Mouse (Mus musculus): Measurements from ENCODE around the gene Ltk.
"Not testable (repeated sequence)": the region's sequence is repeated elsewhere in the genome, so short reads cannot be mapped to it uniquely, and the experiment has no call there.

Gene Ltk

DNA sequence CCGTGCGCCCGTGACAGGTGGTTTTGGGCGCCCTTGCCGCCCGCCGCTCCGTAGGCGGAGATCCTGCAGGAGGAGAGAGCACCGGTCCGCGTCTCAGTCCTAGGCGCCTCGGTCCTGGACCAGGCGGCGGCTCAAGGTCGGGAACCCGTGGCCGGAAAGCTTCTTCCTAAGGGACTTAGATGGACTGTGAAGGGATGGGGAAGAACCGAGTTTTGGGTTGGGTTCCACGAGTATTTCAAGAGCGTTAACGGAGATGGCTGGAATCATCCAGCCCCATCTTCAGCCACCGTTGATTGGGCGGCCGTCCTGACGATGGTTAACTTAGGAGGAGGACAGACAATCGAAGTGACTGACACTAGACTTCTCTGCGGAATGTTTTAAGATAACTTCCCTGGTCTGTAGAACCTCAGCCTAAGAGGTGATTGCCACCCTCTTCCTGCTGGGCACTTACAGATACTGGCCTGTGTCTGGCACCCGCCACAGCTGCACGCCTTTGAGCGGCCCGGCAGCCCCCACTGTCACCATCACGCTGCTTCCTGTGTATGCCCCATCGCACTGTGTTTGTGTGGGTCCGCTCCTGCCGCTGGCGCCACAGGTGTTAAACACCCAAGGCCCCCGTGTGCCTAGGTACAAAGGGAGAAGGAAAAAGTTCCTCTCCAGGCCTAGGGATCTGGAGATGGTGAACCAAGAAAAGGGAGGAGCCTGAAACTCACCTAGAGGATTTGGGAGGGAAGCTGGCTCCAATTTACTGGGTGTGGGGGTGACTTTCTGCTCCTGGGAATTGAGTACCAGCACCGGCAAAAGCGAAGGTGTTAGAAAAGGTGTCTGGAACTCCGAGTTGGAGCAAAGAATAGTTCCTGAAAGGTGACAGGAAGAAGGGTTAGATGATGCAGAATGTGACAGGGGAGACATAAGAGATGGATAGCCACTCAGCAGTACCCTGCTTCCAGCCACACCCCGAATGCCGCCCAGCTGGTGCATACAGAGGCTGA lies 1.1 kb downstream of the Ltk start:
- no peak for ATAC-seq (ENCODE audit: low TSS enrichment)

- peak; percentile 26 for ATAC-seq (ENCODE audit: low TSS enrichment)
Measured at GRCm38 (mm10) chr2:119758101-119758843, 2.0 kb downstream of the Ltk start.

DNA sequence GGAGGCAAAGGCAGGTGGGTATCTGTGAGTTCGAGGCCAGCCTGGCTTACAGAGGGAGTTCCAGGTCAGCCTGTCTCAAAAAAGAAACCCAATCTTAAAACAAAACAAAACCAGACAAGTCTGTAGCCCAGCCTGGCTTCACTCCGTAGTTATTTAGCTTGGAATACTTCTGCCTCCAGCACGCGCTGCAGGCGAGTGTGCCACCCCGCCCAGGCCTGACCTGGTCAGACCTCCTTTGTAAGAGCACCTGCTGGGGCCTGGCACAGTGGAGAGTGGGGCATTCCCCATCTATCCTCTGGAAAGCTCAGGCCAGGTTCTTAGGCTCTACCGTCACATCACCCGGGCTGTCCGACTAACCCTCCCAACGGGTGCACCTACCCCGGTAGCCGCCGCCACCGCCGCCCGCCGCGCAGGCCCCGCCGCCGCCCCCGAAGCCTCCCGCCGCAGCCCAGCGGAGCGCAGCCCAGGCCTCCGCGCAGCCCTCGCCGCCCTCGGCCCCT lies 2.6 kb downstream of the Ltk start:
- peak; percentile 5; the same call in 1 of the 2 replicates for ATAC-seq (ENCODE audit: low TSS enrichment)

DNA sequence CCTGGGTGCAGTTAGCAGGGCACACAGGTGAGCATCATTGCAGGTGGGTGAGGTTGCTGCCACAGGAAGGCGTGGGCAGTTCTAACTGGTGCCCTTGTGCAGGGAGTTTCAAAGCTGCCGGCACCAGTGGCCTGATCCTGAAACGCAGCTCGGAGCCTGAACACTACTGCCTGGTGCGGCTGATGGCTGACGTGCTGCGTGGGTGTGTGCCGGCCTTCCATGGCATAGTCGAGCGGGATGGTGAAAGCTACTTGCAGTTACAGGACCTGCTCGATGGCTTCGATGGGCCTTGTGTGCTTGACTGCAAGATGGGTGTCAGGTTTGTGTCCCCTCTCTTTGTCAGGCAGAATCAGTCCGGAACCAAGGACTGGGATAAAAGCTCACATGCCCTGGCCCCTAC lies 11.0 kb downstream of the Ltk start:
- ATAC-seq (ENCODE audit: low TSS enrichment): no peak

DNA sequence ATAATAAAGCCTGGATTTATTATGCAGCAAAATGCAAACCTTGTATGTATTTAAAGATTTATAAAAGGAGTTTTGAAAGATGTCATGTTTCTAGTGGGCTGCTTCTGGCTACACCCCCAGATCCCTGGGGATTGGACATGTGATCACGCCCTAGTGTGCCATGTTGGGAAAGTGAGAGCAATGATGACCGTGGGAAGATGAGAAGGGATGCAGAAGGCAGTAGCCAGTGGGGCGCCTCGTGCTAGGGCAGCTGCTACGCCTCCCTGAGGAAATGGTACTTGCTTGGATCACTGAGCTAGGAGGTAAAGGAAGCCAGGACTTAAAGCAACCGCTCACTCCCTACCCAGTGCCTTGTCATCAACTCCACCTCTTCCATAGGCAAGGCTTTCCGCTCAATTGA lies 12.7 kb downstream of the Ltk start:
- ATAC-seq (ENCODE audit: low TSS enrichment): peak; percentile 78

DNA sequence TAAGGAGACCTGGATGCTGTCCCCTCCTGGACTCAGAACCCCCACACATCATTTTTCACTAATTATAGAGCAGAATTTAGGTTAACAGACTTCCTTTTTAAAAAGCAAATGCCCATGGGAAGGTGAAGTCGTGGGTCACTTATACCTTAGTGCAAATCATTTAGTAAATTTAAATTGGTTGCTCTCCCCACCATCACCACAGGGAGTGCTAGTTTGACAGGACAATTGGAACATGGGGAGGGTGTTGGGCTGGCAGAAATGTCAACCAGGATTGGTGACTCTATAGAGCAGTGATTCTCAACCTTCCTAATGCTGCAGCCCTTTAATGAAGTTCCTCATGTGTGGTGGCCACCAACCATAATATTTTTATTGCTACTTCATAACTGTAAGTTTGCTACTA lies 14.9 kb downstream of the Ltk start:
- no peak for ATAC-seq (ENCODE audit: low TSS enrichment)

DNA sequence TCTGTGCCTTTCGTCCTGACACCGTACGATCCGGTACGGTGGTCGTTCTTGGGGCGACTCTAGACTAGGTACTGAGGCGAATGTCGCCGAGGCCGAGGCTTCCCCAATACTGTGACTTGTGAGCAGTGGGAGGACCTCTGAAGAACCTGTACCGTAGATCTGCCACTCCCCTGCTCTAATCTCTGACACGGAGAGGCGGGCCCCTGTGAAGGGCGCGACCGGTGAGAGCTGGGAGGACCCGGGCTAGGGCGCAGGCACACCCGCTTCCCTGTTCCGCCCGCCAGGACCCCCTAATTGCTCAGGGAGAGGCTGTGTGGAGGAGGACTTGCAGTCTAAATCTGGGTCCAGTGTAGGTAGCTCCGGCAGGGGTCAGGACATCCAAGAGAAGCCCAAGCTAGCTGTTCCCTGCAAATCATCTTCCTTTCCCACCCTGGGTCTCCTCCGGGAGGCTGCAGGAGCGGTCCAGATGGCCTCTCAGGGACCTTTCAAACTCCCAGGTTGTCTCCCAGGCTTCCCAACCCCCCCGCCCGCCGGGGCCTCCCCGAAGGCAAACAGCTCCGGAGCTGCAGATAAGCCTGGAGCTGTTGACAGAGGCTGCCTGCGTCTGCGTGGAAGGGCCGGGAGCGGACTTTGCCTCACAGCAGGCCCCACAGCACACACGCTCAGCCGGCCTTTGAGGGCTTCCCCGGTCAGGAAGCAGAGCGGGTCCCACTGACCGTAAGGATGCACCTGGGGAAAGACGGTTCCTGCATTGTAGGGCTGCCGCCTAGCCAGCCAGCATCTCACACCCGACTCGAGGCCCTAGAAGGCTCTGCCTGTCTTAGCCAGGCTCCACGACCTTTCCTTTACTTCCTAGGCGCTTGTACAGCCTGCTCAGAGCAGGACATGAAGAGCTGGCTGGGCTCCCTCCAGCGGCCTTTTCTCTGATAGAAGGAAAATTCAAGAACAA lies 15.8 kb downstream of the Ltk start:
- ATAC-seq (ENCODE audit: low TSS enrichment): no peak

- no peak for ATAC-seq (ENCODE audit: low TSS enrichment)
Measured at GRCm38 (mm10) chr2:119743808-119744162, 16.4 kb downstream of the Ltk start.

DNA sequence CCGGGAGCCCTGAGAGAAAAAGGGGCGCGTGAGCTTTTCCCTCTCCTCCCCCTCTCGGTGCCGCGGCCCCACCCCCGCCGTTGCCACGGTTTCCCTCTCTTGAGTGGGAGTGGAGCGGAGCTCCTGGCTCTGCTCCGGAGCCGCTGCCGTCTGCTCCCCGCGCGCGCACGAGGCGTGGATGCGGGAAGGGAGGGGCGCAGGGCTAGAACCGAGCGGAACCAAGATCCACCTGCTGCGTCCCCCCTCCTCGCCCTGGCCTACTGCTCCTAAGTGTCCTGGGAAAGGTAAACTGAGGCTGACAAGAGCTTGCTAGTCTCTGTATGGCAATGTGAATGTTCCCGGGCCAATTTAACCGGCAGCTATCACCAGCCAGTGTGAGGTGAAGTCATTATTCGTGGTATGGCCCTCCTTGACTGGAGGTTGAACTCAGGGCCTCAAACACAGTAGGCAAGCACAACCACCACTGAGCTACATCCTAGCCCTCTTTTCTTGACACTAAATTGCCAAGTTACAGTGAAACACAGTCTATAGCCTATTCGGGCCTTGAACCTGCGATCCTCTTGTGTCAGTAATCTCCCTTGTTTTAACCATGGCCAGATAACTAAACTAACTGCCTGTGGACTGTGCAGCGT lies 16.9 kb downstream of the Ltk start:
- peak; percentile 10; the same call in 1 of the 2 replicates for ATAC-seq (ENCODE audit: low TSS enrichment)

DNA sequence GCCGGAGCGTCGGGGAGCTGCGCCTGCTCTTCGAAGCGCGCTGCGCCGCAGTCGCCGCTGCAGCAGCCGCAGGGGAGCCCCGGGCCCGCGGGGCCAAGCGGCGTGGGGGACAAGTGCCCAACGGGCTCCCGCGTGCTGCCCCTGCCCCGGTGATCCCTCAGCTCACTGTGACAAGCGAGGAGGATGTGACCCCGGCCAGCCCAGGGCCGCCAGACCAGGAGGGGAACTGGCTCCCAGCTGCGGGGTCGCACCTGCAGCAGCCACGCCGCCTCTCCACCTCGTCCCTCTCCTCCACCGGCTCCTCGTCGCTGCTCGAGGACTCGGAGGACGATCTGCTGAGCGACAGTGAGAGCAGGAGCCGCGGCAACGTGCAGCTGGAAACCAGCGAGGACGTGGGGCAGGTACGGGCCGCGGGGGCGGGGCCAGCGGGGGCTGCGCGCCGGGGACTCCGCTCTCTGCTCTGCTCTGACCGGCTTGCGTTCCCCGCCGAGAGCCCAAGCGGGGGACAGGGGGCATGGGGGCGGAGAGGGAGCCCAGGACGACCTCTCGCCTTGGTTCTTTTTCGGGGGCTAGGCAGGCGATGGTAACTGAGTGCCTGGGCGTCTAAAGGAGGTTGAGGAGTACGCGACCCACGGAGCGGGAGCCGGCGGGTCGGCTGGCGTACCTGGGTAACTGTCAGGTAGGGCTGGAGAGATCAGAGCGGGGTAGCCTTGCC lies 17.6 kb downstream of the Ltk start:
- ATAC-seq (ENCODE audit: low TSS enrichment): peak; percentile 5; the same call in 1 of the 2 replicates

- peak; percentile 47 for ATAC-seq (ENCODE audit: low TSS enrichment)
Measured at GRCm38 (mm10) chr2:119741581-119742411, 18.4 kb downstream of the Ltk start, which contains the start of gene Itpka. Itpka (plus strand) TSS chr2:119742337.

DNA sequence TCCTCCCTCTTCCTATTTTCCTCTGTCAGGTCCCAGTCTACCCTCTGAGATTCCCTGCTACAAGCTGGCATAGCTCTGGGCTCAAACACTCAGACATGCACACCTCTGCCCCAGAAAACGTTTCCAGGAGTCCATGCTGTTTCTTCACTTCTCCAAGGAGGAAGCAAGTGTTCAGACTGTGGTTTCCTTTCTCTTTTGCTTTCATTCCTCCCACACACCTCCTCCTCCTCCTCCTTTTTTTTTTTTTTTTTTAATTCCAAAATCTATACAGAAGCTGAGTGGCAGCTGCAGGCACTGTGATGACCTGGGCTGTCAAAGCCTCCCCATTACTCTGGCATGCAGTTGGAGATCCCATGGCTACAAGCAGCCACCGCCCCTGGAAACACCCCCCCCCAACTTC lies 19.7 kb downstream of the Ltk start:
- no peak for ATAC-seq (ENCODE audit: low TSS enrichment)

DNA sequence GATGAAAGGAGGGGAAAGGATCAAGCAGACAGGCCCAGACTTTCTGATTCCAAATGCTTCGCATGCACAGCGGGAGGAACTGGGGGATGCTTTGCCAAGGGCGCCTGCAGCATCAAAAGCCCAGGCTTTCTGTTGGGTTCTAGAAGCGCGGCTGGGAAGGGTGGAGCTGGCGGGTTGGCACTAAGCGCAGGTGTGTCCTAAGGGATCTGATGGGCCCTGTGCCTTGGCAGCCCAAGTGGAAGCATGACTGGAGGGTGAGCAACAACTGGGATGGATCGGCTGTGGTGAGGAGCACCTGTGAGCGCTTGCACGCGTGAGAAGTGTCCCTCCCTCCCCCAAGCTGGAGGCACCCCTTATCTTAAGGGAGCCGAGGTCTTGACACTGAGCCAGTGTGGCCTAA lies 23.1 kb downstream of the Ltk start:
- no peak for ATAC-seq (ENCODE audit: low TSS enrichment)

GRCm38 (mm10) chr2:119730735-119731134 lies 29.5 kb downstream of the Ltk start:
- ATAC-seq (ENCODE audit: low TSS enrichment): no peak

DNA sequence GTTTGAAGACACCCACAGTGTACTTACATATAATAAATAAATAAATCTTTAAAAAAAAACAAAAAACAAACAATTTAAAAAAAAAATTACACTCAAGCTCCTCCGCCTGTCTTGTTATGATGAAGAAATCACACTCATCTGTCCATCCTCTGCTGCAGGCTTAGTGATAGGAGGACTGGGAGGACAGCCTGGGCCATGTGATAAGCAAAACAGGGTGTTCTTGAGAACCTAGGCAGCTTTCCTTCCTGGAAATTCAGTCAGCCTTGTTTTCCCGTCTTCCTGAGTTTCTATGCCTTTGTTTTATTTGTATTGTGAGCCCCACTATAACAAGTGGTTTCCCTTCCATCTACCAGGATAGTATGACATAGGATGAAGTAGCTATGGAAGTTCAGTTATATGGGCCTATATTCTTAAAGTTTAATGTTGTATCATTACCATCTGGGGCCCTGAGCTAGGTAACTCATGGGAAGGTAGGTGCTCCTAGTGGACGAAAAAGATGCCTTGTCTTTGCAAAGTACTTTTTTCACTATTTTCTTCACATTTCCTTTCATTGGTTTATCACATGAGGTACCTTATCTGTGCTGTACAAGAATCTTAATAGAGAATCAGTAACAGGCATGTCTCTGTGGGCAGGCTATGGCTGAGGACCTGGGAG lies 32.3 kb downstream of the Ltk start:
- ATAC-seq (ENCODE audit: low TSS enrichment): no peak

DNA sequence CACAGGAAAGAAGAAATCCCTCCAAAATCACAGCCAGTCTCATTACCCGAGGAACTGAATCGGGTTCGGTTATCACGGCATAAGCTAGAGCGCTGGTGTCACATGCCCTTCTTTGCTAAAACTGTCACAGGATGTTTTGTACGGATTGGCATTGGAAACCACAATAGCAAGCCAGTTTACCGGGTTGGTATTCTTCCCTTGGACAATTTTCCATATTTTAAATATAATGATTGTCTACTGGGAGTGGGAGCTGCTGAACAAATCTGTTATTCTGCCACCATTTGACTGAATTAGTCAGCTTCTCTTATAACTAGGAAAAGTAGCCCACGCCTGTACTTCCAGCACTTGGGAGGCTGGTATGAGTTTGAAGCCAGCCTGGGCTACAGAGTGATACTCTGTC lies 39.2 kb downstream of the Ltk start:
- ATAC-seq (ENCODE audit: low TSS enrichment): peak; percentile 34; the same call in 1 of the 2 replicates

- not testable (repeated sequence) for ATAC-seq (ENCODE audit: low TSS enrichment)
Measured at GRCm38 (mm10) chr2:119715868-119716267, 44.4 kb downstream of the Ltk start.

- ATAC-seq (ENCODE audit: low TSS enrichment): no peak
Measured at GRCm38 (mm10) chr2:119710011-119710410, 50.2 kb downstream of the Ltk start.

DNA sequence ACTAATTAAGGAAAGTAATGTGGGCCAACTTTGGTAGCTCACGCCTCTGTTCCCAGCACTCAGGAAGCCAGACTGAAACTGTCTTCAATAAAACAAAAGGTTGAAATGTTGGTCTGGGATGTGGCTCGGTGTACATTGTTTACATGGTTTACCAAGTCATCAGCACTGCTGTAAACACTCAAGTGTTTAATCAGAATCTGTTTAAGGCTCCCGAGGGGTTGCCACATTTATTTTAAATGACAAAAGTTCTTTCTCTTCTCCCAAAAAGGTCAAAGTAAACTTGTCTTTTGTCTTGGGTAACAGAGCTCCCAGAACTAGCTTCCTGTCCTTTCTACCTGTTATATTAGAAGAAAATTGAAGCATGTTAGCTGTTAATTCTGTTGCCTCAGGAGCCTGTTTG lies 52.6 kb downstream of the Ltk start:
- ATAC-seq (ENCODE audit: low TSS enrichment): no peak

Measured in frontal cortex, adult (tissue).